Mouse (Mus musculus) E14TG2a.4 (cell line): ENCODE data around the gene Pram1.

Experiments used
- CTCF ChIP-seq: conservative IDR thresholded peaks from 2 replicates; pipeline ENCODE4 v1.5.1; 2014; ENCODE audit warnings: low read length
- NANOG ChIP-seq: IDR thresholded peaks from 2 replicates; pipeline ENCODE4 v1.6.1; 2014; ENCODE audit warnings: borderline replicate concordance, low read length, mixed read lengths
- POU5F1 ChIP-seq: IDR thresholded peaks from 2 replicates; pipeline ENCODE4 v1.6.1; 2014; ENCODE audit warnings: low read length, borderline replicate concordance

GRCm38 (mm10) chr17:33649781-33650475 is 12.1 kb downstream of the Pram1 start:
- TF ChIP-seq CTCF (no peak), NANOG (no peak), POU5F1 (no peak)
